Mouse (Mus musculus): ENCODE results near the gene Mad1l1. TPM values are rescaled to one million over a fixed set of nuclear protein-coding genes. Genes with fewer than 3 reads are reported as not detected.

Mad1l1 gene
- polyA plus RNA-seq, 1 experiment from 2014 or later = 27.8 TPM

DNA sequence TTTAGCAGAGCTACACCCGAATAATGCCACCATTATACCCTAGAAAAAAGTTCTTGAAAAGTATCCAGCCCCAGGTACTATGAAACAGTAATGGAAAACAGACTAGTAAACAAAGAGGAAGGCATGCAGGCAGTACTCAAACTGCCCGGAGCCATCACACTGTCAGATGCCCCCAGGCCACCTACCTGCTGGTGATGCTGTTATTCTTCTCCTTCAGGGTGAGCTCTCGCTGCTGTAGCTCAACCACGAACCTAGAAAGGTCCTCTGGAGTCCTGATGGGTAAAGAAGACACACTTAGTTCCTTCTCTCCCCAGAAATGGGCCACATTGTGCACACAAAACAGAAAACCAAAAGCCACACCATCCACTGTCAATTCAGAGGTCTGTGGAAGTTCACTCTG lies 60.0 kb downstream of the Mad1l1 start:
- H3K4me3 ChIP-seq (ENCODE audit: low read length) = no peak overlapping the region
- H3K27ac ChIP-seq (ENCODE audit: low read length) = no peak overlapping the region
- H3K4me1 ChIP-seq (ENCODE audit: control insufficient read depth, insufficient read depth, low read length) = peaks cover 21% of the 10 kb centered on the region
- H3K36me3 ChIP-seq (ENCODE audit: control insufficient read depth, insufficient read depth) = 0 out of 2 replicates have a peak, but pooled peaks cover 3% of the 10 kb centered on the region
- 88% methylated on average over 4 of the region's 4 CpGs for WGBS
- peaks cover 12% of the 10 kb centered on the region for H3K27me3 ChIP-seq (ENCODE audit: control insufficient read depth, insufficient read depth, low read length)
- no peak for ATAC-seq (replicated peaks; ENCODE audit: extremely low read depth, insufficient read depth, low FRiP score)
- H3K9ac ChIP-seq (ENCODE audit: low read length) = no peak overlapping the region
- H3K4me2 ChIP-seq (ENCODE audit: low read depth, low read length) = no peak overlapping the region
- H3K9me3 ChIP-seq (replicated peaks; ENCODE audit: control insufficient read depth, low read length) = no peaks in the 10 kb centered on the region

- ATAC-seq (replicated peaks; ENCODE audit: extremely low read depth, insufficient read depth, low FRiP score) = no peak
- peaks cover 12% of the 10 kb centered on the region for H3K27me3 ChIP-seq (ENCODE audit: control insufficient read depth, insufficient read depth, low read length)
Measured at GRCm38 (mm10) chr5:140258633-140259032, 62.7 kb downstream of the Mad1l1 start.

DNA sequence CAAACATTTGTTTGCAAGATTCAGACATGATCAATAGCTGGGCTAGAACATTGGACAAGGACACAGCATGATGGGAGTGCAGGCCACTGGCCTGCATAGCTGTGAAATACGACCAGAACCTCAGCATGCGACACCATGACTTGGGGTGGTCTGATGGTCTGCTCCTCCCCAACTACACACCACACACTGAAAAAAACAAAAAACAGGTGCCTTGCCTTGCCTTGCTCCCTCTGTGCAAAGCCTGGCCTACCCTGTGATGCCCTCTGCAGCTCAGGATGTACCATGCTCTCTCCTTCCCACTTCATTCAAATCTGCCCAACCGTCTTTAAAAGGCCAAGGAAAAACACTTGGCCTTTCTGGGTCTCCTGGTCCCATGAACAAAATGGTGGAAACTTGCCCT lies 63.3 kb downstream of the Mad1l1 start:
- Histone ChIP-seq H3K4me2 (ENCODE audit: low read depth, low read length) (no peak overlapping the region), H3K36me3 (ENCODE audit: control insufficient read depth, insufficient read depth) (0 out of 2 replicates have a peak, but pooled peaks cover 3% of the 10 kb centered on the region), H3K4me3 (ENCODE audit: low read length) (no peak overlapping the region), H3K27me3 (ENCODE audit: control insufficient read depth, insufficient read depth, low read length) (peaks cover 11% of the 10 kb centered on the region), H3K27ac (ENCODE audit: low read length) (no peak overlapping the region), H3K9me3 (replicated peaks; ENCODE audit: control insufficient read depth, low read length) (no peaks in the 10 kb centered on the region), H3K4me1 (ENCODE audit: control insufficient read depth, insufficient read depth, low read length) (no peaks in the 10 kb centered on the region), H3K9ac (ENCODE audit: low read length) (no peak overlapping the region)
- ATAC-seq (replicated peaks; ENCODE audit: extremely low read depth, insufficient read depth, low FRiP score) = no peak
- WGBS = 90% methylated on average over 3 of the region's 3 CpGs

More at GRCm38 (mm10) chr5:140258633-140259032, 62.7 kb downstream of the Mad1l1 start:
- H3K9ac ChIP-seq (ENCODE audit: low read length) = no peak overlapping the region
- 97% methylated on average over 5 of the region's 5 CpGs for WGBS
- peaks cover 1% of the 10 kb centered on the region; the same call in 1 of the 2 replicates for H3K4me1 ChIP-seq (ENCODE audit: control insufficient read depth, insufficient read depth, low read length)
- no peak overlapping the region for H3K27ac ChIP-seq (ENCODE audit: low read length)
- H3K4me2 ChIP-seq (ENCODE audit: low read depth, low read length) = no peak overlapping the region
- 0 out of 2 replicates have a peak, but pooled peaks cover 3% of the 10 kb centered on the region for H3K36me3 ChIP-seq (ENCODE audit: control insufficient read depth, insufficient read depth)
- H3K4me3 ChIP-seq (ENCODE audit: low read length) = no peak overlapping the region
- H3K9me3 ChIP-seq (replicated peaks; ENCODE audit: control insufficient read depth, low read length) = no peaks in the 10 kb centered on the region

DNA sequence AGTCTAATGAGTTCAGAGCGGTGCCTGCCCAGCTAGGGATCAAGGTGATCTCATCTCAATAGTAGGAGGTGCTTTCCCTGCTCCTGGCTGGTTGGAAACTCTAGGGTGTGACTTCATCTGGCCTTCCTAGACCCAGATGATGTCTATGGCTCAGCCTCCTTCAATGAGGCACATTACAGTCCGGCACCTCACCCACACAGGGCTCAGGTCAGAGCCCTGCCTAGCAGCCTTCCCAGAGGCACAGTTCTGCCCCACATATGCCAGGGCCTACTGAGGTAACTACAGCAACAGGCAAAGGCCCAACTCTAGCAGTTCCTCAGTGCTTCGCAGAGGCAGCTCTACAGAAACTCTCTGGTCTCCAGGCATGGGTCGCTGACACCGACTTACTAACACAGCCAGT lies 63.9 kb downstream of the Mad1l1 start:
- Histone ChIP-seq H3K36me3 (ENCODE audit: control insufficient read depth, insufficient read depth) (0 out of 2 replicates have a peak, but pooled peaks cover 3% of the 10 kb centered on the region), H3K4me3 (ENCODE audit: low read length) (no peak overlapping the region), H3K27me3 (ENCODE audit: control insufficient read depth, insufficient read depth, low read length) (peaks cover 9% of the 10 kb centered on the region; the same call in 1 of the 2 replicates), H3K27ac (ENCODE audit: low read length) (no peak overlapping the region), H3K9ac (ENCODE audit: low read length) (no peak overlapping the region), H3K4me1 (ENCODE audit: control insufficient read depth, insufficient read depth, low read length) (no peaks in the 10 kb centered on the region), H3K4me2 (ENCODE audit: low read depth, low read length) (no peak overlapping the region), H3K9me3 (replicated peaks; ENCODE audit: control insufficient read depth, low read length) (no peaks in the 10 kb centered on the region)
- no peak for ATAC-seq (replicated peaks; ENCODE audit: extremely low read depth, insufficient read depth, low FRiP score)
- 90% methylated on average over 5 of the region's 5 CpGs for WGBS

GRCm38 (mm10) chr5:140256685-140257084 lies 64.7 kb downstream of the Mad1l1 start:
- no peaks in the 10 kb centered on the region for H3K4me1 ChIP-seq (ENCODE audit: control insufficient read depth, insufficient read depth, low read length)
- no peaks in the 10 kb centered on the region for H3K9me3 ChIP-seq (replicated peaks; ENCODE audit: control insufficient read depth, low read length)
- WGBS = 92% methylated on average over 10 of the region's 10 CpGs
- H3K36me3 ChIP-seq (ENCODE audit: control insufficient read depth, insufficient read depth) = 0 out of 2 replicates have a peak, but pooled peaks cover 3% of the 10 kb centered on the region
- no peak overlapping the region for H3K9ac ChIP-seq (ENCODE audit: low read length)
- ATAC-seq (replicated peaks; ENCODE audit: extremely low read depth, insufficient read depth, low FRiP score) = no peak
- 0 out of 2 replicates have a peak, but pooled peaks cover 5% of the 10 kb centered on the region for H3K27me3 ChIP-seq (ENCODE audit: control insufficient read depth, insufficient read depth, low read length)
- H3K4me3 ChIP-seq (ENCODE audit: low read length) = no peak overlapping the region
- no peak overlapping the region for H3K27ac ChIP-seq (ENCODE audit: low read length)
- H3K4me2 ChIP-seq (ENCODE audit: low read depth, low read length) = no peak overlapping the region

- no peak overlapping the region for H3K9ac ChIP-seq (ENCODE audit: low read length)
- no peaks in the 10 kb centered on the region for H3K9me3 ChIP-seq (replicated peaks; ENCODE audit: control insufficient read depth, low read length)
- no peaks in the 10 kb centered on the region for H3K36me3 ChIP-seq (ENCODE audit: control insufficient read depth, insufficient read depth)
- no peak overlapping the region for H3K4me3 ChIP-seq (ENCODE audit: low read length)
- ATAC-seq (replicated peaks; ENCODE audit: extremely low read depth, insufficient read depth, low FRiP score) = no peak
- H3K4me1 ChIP-seq (ENCODE audit: control insufficient read depth, insufficient read depth, low read length) = no peaks in the 10 kb centered on the region
- H3K27ac ChIP-seq (ENCODE audit: low read length) = no peak overlapping the region
- H3K4me2 ChIP-seq (ENCODE audit: low read depth, low read length) = no peak overlapping the region
- 92% methylated on average over 5 of the region's 5 CpGs for WGBS
- no peaks in the 10 kb centered on the region for H3K27me3 ChIP-seq (ENCODE audit: control insufficient read depth, insufficient read depth, low read length)
Measured at GRCm38 (mm10) chr5:140255265-140255664, 66.1 kb downstream of the Mad1l1 start.

DNA sequence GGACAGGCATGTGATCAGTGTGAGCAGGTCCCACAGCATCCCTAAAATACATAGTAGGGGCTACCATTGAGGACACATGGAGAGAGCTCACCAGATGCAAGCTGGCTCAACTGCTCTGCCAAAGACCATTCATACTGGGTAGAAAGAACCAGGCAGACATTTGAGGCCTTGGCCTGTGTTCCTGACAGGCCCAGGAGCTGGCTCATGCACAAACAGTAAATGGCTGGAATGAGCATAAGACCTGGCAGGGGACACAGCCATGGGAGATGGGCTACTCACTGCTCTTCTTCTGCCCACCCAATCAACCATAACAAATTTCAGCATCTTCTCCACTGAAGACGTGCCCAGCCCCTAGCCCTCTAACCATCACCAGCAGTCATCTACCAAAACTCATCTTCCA lies 66.7 kb downstream of the Mad1l1 start:
- Histone ChIP-seq H3K9ac (ENCODE audit: low read length) (no peak overlapping the region), H3K4me3 (ENCODE audit: low read length) (no peak overlapping the region), H3K27me3 (ENCODE audit: control insufficient read depth, insufficient read depth, low read length) (no peaks in the 10 kb centered on the region), H3K4me2 (ENCODE audit: low read depth, low read length) (no peak overlapping the region), H3K4me1 (ENCODE audit: control insufficient read depth, insufficient read depth, low read length) (no peaks in the 10 kb centered on the region), H3K27ac (ENCODE audit: low read length) (no peak overlapping the region), H3K36me3 (ENCODE audit: control insufficient read depth, insufficient read depth) (no peaks in the 10 kb centered on the region), H3K9me3 (replicated peaks; ENCODE audit: control insufficient read depth, low read length) (no peaks in the 10 kb centered on the region)
- WGBS = 83% methylated on average over 1 of the region's 1 CpGs
- no peak for ATAC-seq (replicated peaks; ENCODE audit: extremely low read depth, insufficient read depth, low FRiP score)

GRCm38 (mm10) chr5:140251989-140252388 lies 69.4 kb downstream of the Mad1l1 start:
- no peak overlapping the region for H3K27ac ChIP-seq (ENCODE audit: low read length)
- ATAC-seq (replicated peaks; ENCODE audit: extremely low read depth, insufficient read depth, low FRiP score) = no peak
- H3K9me3 ChIP-seq (replicated peaks; ENCODE audit: control insufficient read depth, low read length) = no peaks in the 10 kb centered on the region
- no peaks in the 10 kb centered on the region for H3K4me1 ChIP-seq (ENCODE audit: control insufficient read depth, insufficient read depth, low read length)
- H3K36me3 ChIP-seq (ENCODE audit: control insufficient read depth, insufficient read depth) = no peaks in the 10 kb centered on the region
- H3K4me2 ChIP-seq (ENCODE audit: low read depth, low read length) = no peak overlapping the region
- H3K9ac ChIP-seq (ENCODE audit: low read length) = no peak overlapping the region
- H3K4me3 ChIP-seq (ENCODE audit: low read length) = no peak overlapping the region
- no peaks in the 10 kb centered on the region for H3K27me3 ChIP-seq (ENCODE audit: control insufficient read depth, insufficient read depth, low read length)
- WGBS = 86% methylated on average over 2 of the region's 2 CpGs

- H3K36me3 ChIP-seq (ENCODE audit: control insufficient read depth, insufficient read depth) = no peaks in the 10 kb centered on the region
- WGBS = 70% methylated on average over 3 of the region's 3 CpGs
- ATAC-seq (replicated peaks; ENCODE audit: extremely low read depth, insufficient read depth, low FRiP score) = no peak
Measured at GRCm38 (mm10) chr5:140250370-140250769, 71.0 kb downstream of the Mad1l1 start.

More at GRCm38 (mm10) chr5:140250370-140250769, 71.0 kb downstream of the Mad1l1 start:
- H3K9me3 ChIP-seq (replicated peaks; ENCODE audit: control insufficient read depth, low read length) = no peaks in the 10 kb centered on the region
- H3K4me1 ChIP-seq (ENCODE audit: control insufficient read depth, insufficient read depth, low read length) = no peaks in the 10 kb centered on the region
- H3K27ac ChIP-seq (ENCODE audit: low read length) = no peak overlapping the region
- no peaks in the 10 kb centered on the region for H3K27me3 ChIP-seq (ENCODE audit: control insufficient read depth, insufficient read depth, low read length)
- no peak overlapping the region for H3K9ac ChIP-seq (ENCODE audit: low read length)
- no peak overlapping the region for H3K4me2 ChIP-seq (ENCODE audit: low read depth, low read length)
- no peak overlapping the region for H3K4me3 ChIP-seq (ENCODE audit: low read length)

Data from heart, embryonic 16.5 days (tissue).